ENCODE assay signal across 8 mouse cellular contexts in the genomic region with DNA sequence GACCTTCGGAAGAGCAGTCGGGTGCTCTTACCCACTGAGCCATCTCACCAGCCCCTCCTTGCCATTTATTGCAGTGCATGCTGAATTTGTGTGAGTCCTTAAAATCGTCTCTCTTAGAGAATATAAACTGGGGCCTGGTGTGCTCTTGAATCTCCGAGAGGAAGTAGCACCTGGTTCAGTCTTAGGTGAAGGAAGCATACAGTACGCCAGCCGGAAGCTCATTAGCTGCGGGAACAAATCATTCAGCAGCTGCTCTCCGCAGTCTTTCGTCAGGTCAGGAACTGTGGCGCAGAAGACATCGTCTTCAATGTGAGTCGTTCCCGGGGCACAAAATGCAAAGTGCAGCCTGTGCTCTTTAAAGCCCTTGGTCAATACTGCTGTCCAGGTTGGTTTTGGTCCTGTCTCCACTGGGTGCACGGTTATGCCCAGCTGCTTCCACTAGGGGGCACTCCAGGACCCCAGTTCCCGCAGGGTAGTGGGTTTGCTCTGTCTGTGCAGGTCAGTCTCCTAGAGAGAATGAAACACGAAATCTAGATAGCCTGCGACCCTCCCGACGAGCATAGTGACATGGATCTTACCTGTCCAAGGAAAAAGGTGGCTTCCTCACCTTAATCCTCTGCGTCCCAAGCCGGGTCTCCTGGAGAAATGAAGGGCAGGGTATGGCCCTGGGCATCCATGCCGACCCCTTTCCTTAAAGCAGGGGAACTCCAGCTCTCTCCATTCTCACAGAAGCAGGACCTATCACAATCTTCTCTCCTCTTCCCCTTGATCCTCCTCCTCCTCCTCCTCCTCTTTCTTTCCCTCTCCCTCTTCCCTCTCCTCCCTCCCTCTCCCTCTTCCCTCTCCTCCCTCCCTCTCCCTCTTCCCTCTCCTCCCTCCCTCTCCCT. TPM values are rescaled to one million over a fixed set of nuclear protein-coding genes. Genes with fewer than 3 reads are reported as not detected.
DNase-seq lines count a peak whose midpoint lies in the region; ATAC-seq and TF ChIP-seq lines count a peak whose summit lies in the region.

No protein-coding gene starts in this region.

- H3K4me1 ChIP-seq in embryonic facial prominence, embryonic 12.5 days: no peaks in the 10 kb centered on the region
- no peaks in the 10 kb centered on the region for H3K4me1 ChIP-seq in heart, adult 2 months (ENCODE audit: control insufficient read depth, insufficient read depth, low read length)
- 0 out of 2 replicates have a peak, but pooled peaks cover 2% of the 10 kb centered on the region for H3K4me1 ChIP-seq in limb, embryonic 12.5 days (replicated peaks)
- no peaks in the 10 kb centered on the region for H3K4me1 ChIP-seq in midbrain, embryonic 15.5 days

- peak overlapping the region; percentile 32 for H3K4me2 ChIP-seq in embryonic facial prominence, embryonic 12.5 days (replicated peaks)
- peak overlapping the region; percentile 44 for H3K4me2 ChIP-seq in limb, embryonic 12.5 days
- H3K4me2 ChIP-seq in midbrain, embryonic 15.5 days: peak overlapping the region; percentile 14; the same call in 1 of the 2 replicates

- H3K79me2 ChIP-seq in heart, adult 2 months (replicated peaks; ENCODE audit: control insufficient read depth, insufficient read depth, low read length): no peaks in the 10 kb centered on the region

- TF ChIP-seq EP300 in heart, adult 2 months (IDR thresholded peaks at IDR 0.05; ENCODE audit: insufficient read depth, low read depth, low read length): peak; percentile 69; the same call in 1 of the 2 replicates

- TF ChIP-seq POLR2A in heart, adult 2 months (IDR thresholded peaks at IDR 0.05; ENCODE audit: insufficient read depth, low read depth, low read length): no peak

- H3K27me3 ChIP-seq in embryonic facial prominence, embryonic 12.5 days: no peaks in the 10 kb centered on the region
- H3K27me3 ChIP-seq in heart, adult 2 months (ENCODE audit: control insufficient read depth, insufficient read depth, low read length): no peaks in the 10 kb centered on the region
- no peaks in the 10 kb centered on the region for H3K27me3 ChIP-seq in limb, embryonic 12.5 days
- H3K27me3 ChIP-seq in midbrain, embryonic 15.5 days (replicated peaks): no peaks in the 10 kb centered on the region

- peak; percentile 87 for ATAC-seq in embryonic facial prominence, embryonic 12.5 days (ENCODE audit: insufficient number of reproducible peaks, insufficient read depth, low FRiP score, low TSS enrichment)
- ATAC-seq in limb, embryonic 12.5 days (ENCODE audit: insufficient number of reproducible peaks, insufficient read depth, low FRiP score, low TSS enrichment, low read depth): peak; percentile 83; the same call in 1 of the 2 replicates
- peak; percentile 86 for ATAC-seq in midbrain, embryonic 15.5 days (replicated peaks)

- no peak overlapping the region for H3K9ac ChIP-seq in embryonic facial prominence, embryonic 12.5 days
- no peak overlapping the region for H3K9ac ChIP-seq in heart, adult 2 months (ENCODE audit: low read depth, low read length)
- H3K9ac ChIP-seq in limb, embryonic 12.5 days (replicated peaks): no peak overlapping the region
- no peak overlapping the region for H3K9ac ChIP-seq in midbrain, embryonic 15.5 days

- 28% methylated on average over 22 of the region's 22 CpGs for WGBS in embryonic facial prominence, embryonic 12.5 days
- 29% methylated on average over 22 of the region's 22 CpGs for WGBS in heart, adult 2 months
- 22% methylated on average over 22 of the region's 22 CpGs for WGBS in limb, embryonic 12.5 days
- WGBS in midbrain, embryonic 15.5 days: 27% methylated on average over 22 of the region's 22 CpGs

- no peak overlapping the region for H3K4me3 ChIP-seq in embryonic facial prominence, embryonic 12.5 days
- H3K4me3 ChIP-seq in heart, adult 2 months: no peak overlapping the region
- no peak overlapping the region for H3K4me3 ChIP-seq in limb, embryonic 12.5 days (replicated peaks)
- H3K4me3 ChIP-seq in midbrain, embryonic 15.5 days: no peak overlapping the region

- H3K27ac ChIP-seq in embryonic facial prominence, embryonic 12.5 days: no peak overlapping the region
- no peak overlapping the region for H3K27ac ChIP-seq in heart, adult 2 months
- H3K27ac ChIP-seq in limb, embryonic 12.5 days: no peak overlapping the region
- no peak overlapping the region for H3K27ac ChIP-seq in midbrain, embryonic 15.5 days

- DNase-seq in 3134 (ENCODE audit: extremely low read depth, insufficient read length, low spot score): peak; percentile 53
- DNase-seq in adrenal gland, postnatal 25 days: peak; percentile 89
- peak; percentile 71 to 81 for DNase-seq in heart, adult 2 months
- peak; percentile 76 to 88 for DNase-seq in kidney, adult 8-10 months
- peak; percentile 60 to 78 for DNase-seq in spleen, postnatal 10 days (ENCODE audit: low spot score in 2 of 2)

- TF ChIP-seq CTCF in heart, adult 2 months (IDR thresholded peaks at IDR 0.05): peak; percentile 97

- intact Hi-C loops in heart, adult 2 months (cut with DNase I): loop anchor here (1.0 to 10.0 kb wide), 3 partner anchors 47 to 169 kb away; no protein-coding TSS in a partner anchor

- H3K9me3 ChIP-seq in embryonic facial prominence, embryonic 12.5 days: no peaks in the 10 kb centered on the region
- no peaks in the 10 kb centered on the region for H3K9me3 ChIP-seq in limb, embryonic 12.5 days
- no peaks in the 10 kb centered on the region for H3K9me3 ChIP-seq in midbrain, embryonic 15.5 days

- H3K36me3 ChIP-seq in embryonic facial prominence, embryonic 12.5 days: peaks cover 3% of the 10 kb centered on the region; the same call in 1 of the 2 replicates
- H3K36me3 ChIP-seq in heart, adult 2 months (ENCODE audit: control insufficient read depth, insufficient read depth, low read length): no peaks in the 10 kb centered on the region
- H3K36me3 ChIP-seq in limb, embryonic 12.5 days: no peaks in the 10 kb centered on the region
- no peaks in the 10 kb centered on the region for H3K36me3 ChIP-seq in midbrain, embryonic 15.5 days (replicated peaks)

RNA-seq across cellular contexts. Expression of a gene that starts 18.0 kb away (rescaled TPM):
- 310 and 340 TPM in 2 replicates for total RNA-seq in adrenal gland, postnatal 25 days (2021)
- polyA plus RNA-seq in embryonic facial prominence, embryonic 12.5 days (2016; fragmentation: Nextera tagmentation; extraction: Ambion mirVana): 0.98 and 1.5 TPM in 2 replicates
- 1 to 10 TPM; 3.1 to 5.1 TPM for total RNA-seq in heart, adult 2 months (2021)
- 6.6 and 12.3 TPM in 2 replicates for polyA plus RNA-seq in heart, adult 2 months (2012; rRNA removed)
- 0.37 and 0.43 TPM in 2 replicates for polyA plus RNA-seq in limb, embryonic 12.5 days (2016; fragmentation: Nextera tagmentation; extraction: Ambion mirVana)
- 0.58 and 1.2 TPM in 2 replicates for polyA plus RNA-seq in midbrain, embryonic 15.5 days (2015; fragmentation: Nextera tagmentation; extraction: Ambion mirVana)

RNA-seq across cellular contexts. Expression of a gene that starts 32.5 kb away (rescaled TPM):
- total RNA-seq in adrenal gland, postnatal 25 days (2021): 89.9 and 96.0 TPM in 2 replicates
- 179 and 182 TPM in 2 replicates for polyA plus RNA-seq in embryonic facial prominence, embryonic 12.5 days (2016; fragmentation: Nextera tagmentation; extraction: Ambion mirVana)
- 10 to 100 TPM; 44.1 to 47.2 TPM for total RNA-seq in heart, adult 2 months (2021)
- polyA plus RNA-seq in heart, adult 2 months (2012; rRNA removed): 25.8 and 37.2 TPM in 2 replicates
- polyA plus RNA-seq in limb, embryonic 12.5 days (2016; fragmentation: Nextera tagmentation; extraction: Ambion mirVana): 170 and 171 TPM in 2 replicates
- polyA plus RNA-seq in midbrain, embryonic 15.5 days (2015; fragmentation: Nextera tagmentation; extraction: Ambion mirVana): 91.7 and 95.4 TPM in 2 replicates

RNA-seq across cellular contexts. Expression of a gene that starts 41.7 kb away (rescaled TPM):
- total RNA-seq in adrenal gland, postnatal 25 days (2021): not detected in 2 replicates
- polyA plus RNA-seq in embryonic facial prominence, embryonic 12.5 days (2016; fragmentation: Nextera tagmentation; extraction: Ambion mirVana): 6.0 and 9.8 TPM in 2 replicates
- not detected for total RNA-seq in heart, adult 2 months (2021)
- polyA plus RNA-seq in heart, adult 2 months (2012; rRNA removed): not detected in 2 replicates
- polyA plus RNA-seq in limb, embryonic 12.5 days (2016; fragmentation: Nextera tagmentation; extraction: Ambion mirVana): 10.4 and 11.8 TPM in 2 replicates
- not detected in 2 replicates for polyA plus RNA-seq in midbrain, embryonic 15.5 days (2015; fragmentation: Nextera tagmentation; extraction: Ambion mirVana)

RNA-seq across cellular contexts. Expression of a gene that starts 55.8 kb away (rescaled TPM):
- not detected in 2 replicates for total RNA-seq in adrenal gland, postnatal 25 days (2021)
- polyA plus RNA-seq in embryonic facial prominence, embryonic 12.5 days (2016; fragmentation: Nextera tagmentation; extraction: Ambion mirVana): 1.2 and 1.6 TPM in 2 replicates
- not detected for total RNA-seq in heart, adult 2 months (2021)
- polyA plus RNA-seq in heart, adult 2 months (2012; rRNA removed): not detected in 2 replicates
- 1.7 and 3.0 TPM in 2 replicates for polyA plus RNA-seq in limb, embryonic 12.5 days (2016; fragmentation: Nextera tagmentation; extraction: Ambion mirVana)
- not detected in 2 replicates for polyA plus RNA-seq in midbrain, embryonic 15.5 days (2015; fragmentation: Nextera tagmentation; extraction: Ambion mirVana)
